Mouse (Mus musculus) CH12.LX (cell line): ENCODE data around the gene Ppp2r5e. TPM values are rescaled to one million over a fixed set of nuclear protein-coding genes. Genes with fewer than 3 reads are reported as not detected.

Experiments used
- DNase-seq: peaks from one replicate; pipeline ENCODE4 v3.0.0-alpha.2; 2013; ENCODE audit errors: extremely low read depth
- H3K27ac ChIP-seq: 2 replicates; pipeline ENCODE4 v1.5.1; 2012; ENCODE audit warnings: low read depth, mild to moderate bottlenecking, control low read depth, moderate library complexity; ENCODE audit not compliant: insufficient read depth
- H3K27me3 ChIP-seq: replicated peaks from 2 replicates; pipeline ENCODE3; 2012; ENCODE audit warnings: inconsistent platforms
- H3K36me3 ChIP-seq, 2 experiments: replicated peaks in 1 of 2; 2 replicates each; pipeline versions ENCODE3 to v1.6.1; 2012; ENCODE audit warnings: inconsistent platforms in 1 of 2, low read length in 1 of 2, mild to moderate bottlenecking in 1 of 2, mixed read lengths in 1 of 2, moderate library complexity in 1 of 2; ENCODE audit not compliant: control insufficient read depth in 1 of 2, insufficient read depth in 1 of 2
- H3K4me1 ChIP-seq, 2 experiments: 2 replicates each; pipeline ENCODE4 v1.6.1; 2012; ENCODE audit warnings: inconsistent platforms in 1 of 2, moderate library complexity in 1 of 2; ENCODE audit not compliant: insufficient read depth in 2 of 2, control insufficient read depth in 1 of 2
- H3K4me2 ChIP-seq: 2 replicates; pipeline ENCODE4 v1.6.1; 2012; ENCODE audit warnings: low read depth, mild to moderate bottlenecking, control low read depth; ENCODE audit not compliant: poor library complexity, insufficient read depth, severe bottlenecking
- H3K4me3 ChIP-seq, 3 experiments: fragments of 150-350 bp in 1 of 3; sonication (generic) in 1 of 3; replicated peaks in 1 of 3; 2 replicates each; pipeline versions ENCODE3 to v1.5.1; 2011 to 2012; ENCODE audit warnings: low read depth in 2 of 3, low read length in 2 of 3, mild to moderate bottlenecking in 2 of 3, moderate library complexity in 2 of 3, control low read depth in 1 of 3, improper control_type of control experiment in 1 of 3, inconsistent platforms in 1 of 3, mixed read lengths in 1 of 3; ENCODE audit not compliant: poor library complexity in 1 of 3
- H3K79me2 ChIP-seq: replicated peaks from 2 replicates; pipeline ENCODE4 v1.6.1; 2012; ENCODE audit warnings: mild to moderate bottlenecking, moderate library complexity; ENCODE audit not compliant: control insufficient read depth, poor library complexity, insufficient read depth, severe bottlenecking; ENCODE audit errors: extremely low read depth
- H3K9ac ChIP-seq: 2 replicates; pipeline ENCODE4 v1.6.1; 2012; ENCODE audit warnings: low read depth, mild to moderate bottlenecking, control low read depth, moderate library complexity; ENCODE audit not compliant: insufficient read depth
- H3K9me3 ChIP-seq: replicated peaks from 2 replicates; pipeline ENCODE3; 2012; ENCODE audit warnings: low read length, inconsistent platforms, mixed read lengths
- CHD1 ChIP-seq: IDR thresholded peaks from 2 replicates; pipeline ENCODE4 v1.6.1; 2012; ENCODE audit warnings: low read depth, low read length, improper control_type of control experiment, inconsistent platforms
- EP300 ChIP-seq: IDR thresholded peaks from 2 replicates; pipeline ENCODE4 v1.6.1; 2011; ENCODE audit warnings: low read length, improper control_type of control experiment
- ETS1 ChIP-seq: conservative IDR thresholded peaks from 2 replicates; pipeline ENCODE4 v1.6.1; 2012; ENCODE audit warnings: low read depth, mild to moderate bottlenecking, inconsistent platforms, low read length, improper control_type of control experiment, moderate library complexity
- GABPA ChIP-seq: IDR thresholded peaks from 2 replicates; pipeline ENCODE4 v1.6.1; 2012; ENCODE audit warnings: low read depth, low read length, improper control_type of control experiment, inconsistent platforms; ENCODE audit not compliant: insufficient replicate concordance
- JUN ChIP-seq: IDR thresholded peaks from 2 replicates; pipeline ENCODE4 v1.6.1; 2011; ENCODE audit warnings: low read depth, mild to moderate bottlenecking, low read length, improper control_type of control experiment, moderate library complexity; ENCODE audit not compliant: insufficient read depth
- KAT2A ChIP-seq: IDR thresholded peaks from 2 replicates; pipeline ENCODE4 v1.6.1; 2012; ENCODE audit warnings: low read length, improper control_type of control experiment, inconsistent platforms; ENCODE audit not compliant: insufficient replicate concordance
- MEF2A ChIP-seq: IDR thresholded peaks from 2 replicates; pipeline ENCODE4 v1.6.1; 2014; ENCODE audit warnings: low read depth, mild to moderate bottlenecking, inconsistent platforms, low read length, improper control_type of control experiment, borderline replicate concordance
- MXI1 ChIP-seq: IDR thresholded peaks from 2 replicates; pipeline ENCODE4 v1.6.1; 2011; ENCODE audit warnings: mild to moderate bottlenecking, low read depth, low read length, improper control_type of control experiment
- PAX5 ChIP-seq: IDR thresholded peaks from 2 replicates; pipeline ENCODE4 v1.6.1; 2012; ENCODE audit warnings: low read length, inconsistent platforms, mixed read lengths
- POLR2AphosphoS2 ChIP-seq: IDR thresholded peaks from 2 replicates; pipeline ENCODE4 v1.6.1; 2011; ENCODE audit warnings: low read depth, low read length, improper control_type of control experiment
- TBP ChIP-seq: conservative IDR thresholded peaks from 2 replicates; pipeline ENCODE4 v1.6.1; 2011; ENCODE audit warnings: low read depth, low read length, improper control_type of control experiment
- UBTF ChIP-seq: IDR thresholded peaks from 2 replicates; pipeline ENCODE4 v1.6.1; 2012; ENCODE audit warnings: low read depth, mild to moderate bottlenecking, inconsistent platforms, low read length, improper control_type of control experiment, moderate library complexity
- USF1 ChIP-seq: IDR thresholded peaks from 2 replicates; pipeline ENCODE4 v1.6.1; 2014; ENCODE audit warnings: low read depth, mild to moderate bottlenecking, inconsistent platforms, low read length, improper control_type of control experiment
- ZC3H11A ChIP-seq: IDR thresholded peaks from 2 replicates; pipeline ENCODE4 v1.6.1; 2012; ENCODE audit warnings: low read depth, mild to moderate bottlenecking, inconsistent platforms, low read length, improper control_type of control experiment
- ZKSCAN1 ChIP-seq: IDR thresholded peaks from 2 replicates; pipeline ENCODE4 v1.6.1; 2012; ENCODE audit warnings: low read depth, inconsistent platforms, low read length, improper control_type of control experiment, borderline replicate concordance
- ZNF384 ChIP-seq: IDR thresholded peaks from 2 replicates; pipeline ENCODE4 v1.6.1; 2012; ENCODE audit warnings: low read depth, low read length, improper control_type of control experiment, inconsistent platforms
- dilution Hi-C: fragments of 300-500 bp; cut with MboI; formaldehyde crosslinking; loops from 2 replicates; pipeline ENCODE4 v1.14.3; 2020; ENCODE audit warnings: low sequenced_read_pairs; ENCODE audit not compliant: extremely low pct_unique_long_range_greater_than_20kb, extremely low pct_ligation_motif_present
- in situ Hi-C: fragments of 300-500 bp; cut with MboI; formaldehyde crosslinking; loops from 3 replicates; pipeline ENCODE4 v1.14.3; 2019; ENCODE audit warnings: low sequenced_read_pairs, low pct_ligation_motif_present, low pct_unique_long_range_greater_than_20kb, mixed read lengths
- polyA plus RNA-seq: library from polyadenylated mRNA; unstranded; fragments of >175 nt; gene quantifications from 2 replicates; pipeline ENCODE4 v1.2.1, GENCODE M21; 2012; ENCODE audit warnings: low read depth; ENCODE audit not compliant: insufficient read length
- total RNA-seq, 2 experiments: library from RNA; depleted of rRNA; stranded (reverse); fragments of 300-350 nt in 1 of 2; fragments of >200 nt in 1 of 2; gene quantifications; 2 replicates each; pipeline ENCODE4 v1.2.3; 2012 to 2014

The Ppp2r5e gene
- total and polyA plus RNA-seq, 3 experiments = 9.3 to 21.7 (median 10.0) TPM

DNA sequence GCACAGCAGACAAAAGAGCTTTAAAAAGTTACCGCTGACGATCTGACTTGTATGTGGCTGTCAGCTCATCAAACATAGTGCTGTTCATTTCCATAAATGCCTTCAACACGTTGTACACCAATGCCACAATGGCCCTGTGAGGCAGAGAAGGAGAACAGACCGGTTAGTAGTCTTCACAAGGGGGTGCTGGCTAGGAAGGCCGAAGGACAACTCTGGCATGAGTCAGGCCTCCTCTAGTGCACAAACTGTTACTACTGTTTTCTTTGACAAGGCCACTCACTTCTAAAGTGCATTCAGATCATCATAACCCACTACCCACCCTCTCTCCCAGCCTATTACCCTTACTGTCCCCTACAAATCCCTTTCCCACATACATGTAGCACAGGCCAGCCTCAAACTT, 136.4 kb downstream of the Ppp2r5e start:
- Histone ChIP-seq H3K4me3 (no peak overlapping the region), H3K9me3 (no peaks in the 10 kb centered on the region), H3K4me1 (no peaks in the 10 kb centered on the region), H3K36me3 (peaks cover 30 to 69% of the 10 kb centered on the region in 2 experiments), H3K4me2 (no peak overlapping the region), H3K27ac (no peak overlapping the region), H3K9ac (no peak overlapping the region), H3K79me2 (no peaks in the 10 kb centered on the region), H3K27me3 (no peaks in the 10 kb centered on the region)
- no peak for DNase-seq
- dilution Hi-C loops = no loop called here
- TF ChIP-seq MXI1 = no peak
- no peak for TF ChIP-seq KAT2A
- no peak for TF ChIP-seq ZNF384
- TF ChIP-seq TBP = no peak
- no peak for TF ChIP-seq ZKSCAN1
- no peak for TF ChIP-seq UBTF
- no peak for TF ChIP-seq CHD1
- TF ChIP-seq EP300 = no peak
- no peak for TF ChIP-seq USF1
- TF ChIP-seq GABPA = no peak
- no peak for TF ChIP-seq JUN
- no peak for TF ChIP-seq PAX5
- TF ChIP-seq ZC3H11A = no peak
- no peak for TF ChIP-seq ETS1
- in situ Hi-C loops = loop anchor here (10.0 kb wide), 1 partner anchor 315 kb away; no protein-coding TSS in a partner anchor

DNA sequence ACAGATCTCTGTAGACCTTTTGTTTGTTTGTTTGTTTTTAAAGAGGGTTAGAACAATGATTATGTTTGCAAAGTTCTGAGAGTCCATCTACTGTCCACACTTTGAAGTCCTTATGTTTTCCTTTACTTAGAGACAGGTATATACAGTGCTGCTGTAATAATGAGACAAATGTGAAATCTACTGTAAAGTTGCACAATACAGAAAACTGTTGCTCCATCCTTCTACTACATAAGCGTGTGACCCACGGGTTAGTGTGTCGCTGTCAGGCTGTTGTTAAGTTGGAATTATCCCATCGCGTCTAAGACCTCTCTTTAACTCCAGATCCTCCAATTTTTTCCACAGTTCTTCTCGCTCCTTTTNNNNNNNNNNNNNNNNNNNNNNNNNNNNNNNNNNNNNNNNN, 142.6 kb downstream of the Ppp2r5e start:
- Histone ChIP-seq H3K27me3 (no peaks in the 10 kb centered on the region), H3K9me3 (no peaks in the 10 kb centered on the region), H3K36me3 (peaks cover 15 to 50% of the 10 kb centered on the region in 2 experiments), H3K79me2 (no peaks in the 10 kb centered on the region), H3K9ac (no peak overlapping the region), H3K4me2 (no peak overlapping the region), H3K27ac (no peak overlapping the region), H3K4me1 (peaks cover 2 to 18% of the 10 kb centered on the region in 2 experiments; a peak in 2 of 4 replicates), H3K4me3 (no peak overlapping the region)
- dilution Hi-C loops = no loop called here
- in situ Hi-C loops = no loop called here
- no peak for DNase-seq
- no peak for TF ChIP-seq MEF2A
- TF ChIP-seq POLR2AphosphoS2 = no peak
- no peak for TF ChIP-seq TBP
